Mouse (Mus musculus) small intestine, adult 10 weeks (tissue): ENCODE results near the gene Gemin8. TPM values are rescaled to one million over a fixed set of nuclear protein-coding genes. Genes with fewer than 3 reads are reported as not detected.

ENCODE experiments used
- polyA plus RNA-seq: library from polyadenylated mRNA; stranded (reverse); fragments of 350-450 nt; fragmentation: Illumina TruSeq; extraction: RNeasy Lipid Tissue Mini Kit (QIAGEN cat#74804); gene quantifications from one replicate; pipeline ENCODE4 v1.2.3, GENCODE M21; 2014; ENCODE audit warnings: low replicate concordance

The Gemin8 gene
- 2.2 TPM for polyA plus RNA-seq

DNA sequence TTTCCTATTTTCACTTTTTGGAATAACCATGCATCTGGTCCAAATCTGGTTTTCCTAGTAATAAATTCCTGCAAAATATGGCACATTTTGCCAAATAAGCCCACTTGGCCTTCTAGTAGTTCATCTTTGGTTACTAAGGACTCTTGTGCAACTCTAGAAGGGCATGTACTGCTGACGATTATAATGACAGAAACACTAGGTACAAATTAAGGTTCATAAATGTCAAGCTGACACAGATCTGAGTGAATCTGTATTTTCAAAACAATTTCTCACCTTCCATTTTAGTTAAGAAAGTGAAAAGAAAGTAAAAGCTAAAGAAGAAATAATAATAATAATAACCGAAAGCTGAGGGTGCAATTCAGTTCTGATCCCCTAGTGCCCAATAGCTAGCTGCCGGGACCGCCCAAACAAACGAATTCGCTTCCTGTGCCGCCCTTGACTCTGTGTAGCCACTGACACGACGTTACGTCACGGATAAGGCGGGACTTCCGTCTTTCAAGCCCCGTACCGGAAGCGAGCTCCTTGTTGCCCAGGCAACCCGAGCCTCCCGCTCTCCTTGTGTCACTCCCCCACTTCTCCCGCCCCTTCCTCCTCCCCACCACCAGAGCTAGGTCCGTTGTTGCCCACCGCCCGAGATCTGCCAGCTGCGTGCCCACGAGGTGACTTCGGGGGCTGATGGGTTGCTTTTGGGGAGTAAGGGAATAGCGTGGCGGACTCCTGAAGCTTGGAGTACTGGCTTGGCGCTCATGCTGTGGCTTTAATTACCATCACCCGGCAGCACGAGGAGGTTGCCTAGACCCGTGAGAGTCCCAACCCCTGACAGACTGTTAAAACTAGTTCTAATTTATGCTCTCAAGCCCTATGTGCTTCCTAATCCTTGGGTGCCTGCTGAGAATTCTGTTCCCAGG, at the start of gene Gemin8:
Gene Gemin8, plus strand, starts transcription at position 563 of the 908 bp plus-strand sequence.

DNA sequence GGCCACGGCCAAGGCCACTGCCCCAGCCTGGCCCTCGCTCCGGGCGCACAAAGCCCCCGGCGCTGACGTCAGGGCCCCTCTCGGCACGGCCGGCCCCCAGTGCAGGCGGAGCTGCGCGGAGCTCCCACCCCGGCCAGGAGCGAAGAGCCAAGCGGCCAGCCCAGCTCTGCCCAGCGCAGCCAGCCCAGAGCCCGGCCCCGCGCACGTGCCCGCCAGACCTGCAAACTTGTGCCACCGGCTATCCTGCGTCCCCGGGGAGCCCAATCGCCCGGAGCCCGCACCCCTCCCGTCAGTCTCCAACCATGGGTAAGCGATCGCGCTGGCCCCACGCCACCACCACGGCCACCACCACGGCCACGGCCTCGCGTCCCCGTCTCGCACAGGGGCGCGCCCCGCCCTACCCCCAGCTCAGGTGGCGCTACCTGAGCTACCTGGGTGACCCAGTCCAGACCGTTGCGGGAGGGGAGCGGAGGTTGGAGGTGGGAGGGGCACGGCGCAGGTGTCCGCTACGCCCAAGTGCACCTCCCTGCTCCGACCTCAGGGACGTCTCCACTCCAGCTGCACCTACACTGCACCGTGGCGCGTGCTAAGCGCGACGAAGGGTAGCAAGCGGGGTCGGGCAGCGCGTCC, 68.7 kb downstream of the Gemin8 start, which contains the start of gene Gpm6b:
Gene Gpm6b, plus strand, starts transcription at position 81 of the 630 bp plus-strand sequence.

Other genes starting within 250 kb of the Gemin8 start
- gene Gpm6b, start 68.5 kb downstream of the Gemin8 start, polyA plus RNA-seq, result 9.4 TPM